Mouse (Mus musculus) ES-E14 (cell line): ENCODE measurements around the gene March1.

ENCODE experiments used
- CHD2 ChIP-seq: IDR thresholded peaks from 2 replicates; pipeline ENCODE4 v1.6.1; 2014; ENCODE audit warnings: mild to moderate bottlenecking, low read depth, low read length, inconsistent platforms
- HCFC1 ChIP-seq: IDR thresholded peaks from 2 replicates; pipeline ENCODE4 v1.6.1; 2012; ENCODE audit warnings: low read length, inconsistent platforms, borderline replicate concordance; ENCODE audit not compliant: insufficient read depth
- MAFK ChIP-seq: IDR thresholded peaks from 2 replicates; pipeline ENCODE4 v1.6.1; 2014; ENCODE audit warnings: mild to moderate bottlenecking, low read depth, low read length, inconsistent platforms; ENCODE audit not compliant: insufficient read depth
- ZC3H11A ChIP-seq: IDR thresholded peaks from 2 replicates; pipeline ENCODE4 v1.6.1; 2012; ENCODE audit warnings: low read depth, mild to moderate bottlenecking, inconsistent platforms, low read length, borderline replicate concordance
- ZNF384 ChIP-seq: IDR thresholded peaks from 2 replicates; pipeline ENCODE4 v1.6.1; 2012; ENCODE audit warnings: low read depth, low read length, inconsistent platforms

DNA sequence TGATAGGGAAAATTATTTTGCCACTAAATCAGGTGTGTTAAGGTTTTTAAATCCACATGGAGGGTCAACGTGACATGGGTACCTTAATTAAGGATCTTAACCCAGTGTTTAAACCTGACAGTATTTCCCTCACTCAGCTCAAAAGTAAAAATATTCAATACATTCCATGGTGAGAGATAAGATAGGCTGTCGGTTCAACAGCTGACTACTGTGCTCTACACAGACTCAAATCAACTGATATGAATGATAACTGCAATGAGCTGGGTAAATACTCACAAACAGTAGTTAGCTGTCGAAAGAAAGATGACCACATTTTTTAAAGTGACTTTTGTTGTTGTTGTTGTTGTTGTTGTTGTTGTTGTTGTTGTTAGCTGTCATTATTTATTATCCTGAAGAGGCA is 852.1 kb downstream of the March1 start:
- TF ChIP-seq MAFK (no peak), ZNF384 (no peak), ZC3H11A (no peak), HCFC1 (no peak), CHD2 (no peak)
